ENCODE assay signal across 8 mouse cellular contexts in genomic region chr9:123478586-123479195, GRCm38 (mm10). TPM values are rescaled to one million over a fixed set of nuclear protein-coding genes. Genes with fewer than 3 reads are reported as not detected.
DNase-seq lines count a peak whose midpoint lies in the region; ATAC-seq and TF ChIP-seq lines count a peak whose summit lies in the region.

Gene Limd1, plus strand, starts transcription at chr9:123478706.

- TF ChIP-seq EP300 in heart, adult 2 months (IDR thresholded peaks at IDR 0.05; ENCODE audit: insufficient read depth, low read depth, low read length) = no peak

- peak; percentile 42 for TF ChIP-seq CTCF in heart, adult 2 months (IDR thresholded peaks at IDR 0.05)

- H3K27me3 ChIP-seq in heart, adult 2 months (ENCODE audit: control insufficient read depth, insufficient read depth, low read length) = no peaks in the 10 kb centered on the region
- H3K27me3 ChIP-seq in liver, embryonic 12.5 days (replicated peaks) = no peaks in the 10 kb centered on the region
- H3K27me3 ChIP-seq in myocyte (ENCODE audit: control insufficient read depth, insufficient read depth, insufficient read length) = no peaks in the 10 kb centered on the region
- H3K27me3 ChIP-seq in stomach, embryonic 15.5 days (replicated peaks) = no peaks in the 10 kb centered on the region

- peak within 1 kb of the TSS; percentile 92 for H3K27ac ChIP-seq in heart, adult 2 months
- H3K27ac ChIP-seq in liver, embryonic 12.5 days = peak within 1 kb of the TSS; percentile 90
- peak within 1 kb of the TSS; percentile 89 for H3K27ac ChIP-seq in stomach, embryonic 15.5 days

- H3K79me2 ChIP-seq in heart, adult 2 months (replicated peaks; ENCODE audit: control insufficient read depth, insufficient read depth, low read length) = peaks cover 2% of the 10 kb centered on the region
- peaks cover 48% of the 10 kb centered on the region for H3K79me2 ChIP-seq in myocyte (ENCODE audit: control insufficient read depth, insufficient read depth)

- WGBS in heart, adult 2 months = under 1% methylated on average over 47 of the region's 57 CpGs
- under 1% methylated on average over 44 of the region's 57 CpGs for WGBS in liver, embryonic 12.5 days (ENCODE audit: insufficient replicate concordance)
- WGBS in stomach, embryonic 15.5 days = under 1% methylated on average over 41 of the region's 57 CpGs

- peak within 1 kb of the TSS; percentile 74 for H3K9ac ChIP-seq in heart, adult 2 months (ENCODE audit: low read depth, low read length)
- H3K9ac ChIP-seq in liver, embryonic 12.5 days = peak within 1 kb of the TSS; percentile 88
- peak within 1 kb of the TSS; percentile 81 for H3K9ac ChIP-seq in stomach, embryonic 15.5 days

- TF ChIP-seq POLR2A in heart, adult 2 months (IDR thresholded peaks at IDR 0.05; ENCODE audit: insufficient read depth, low read depth, low read length) = peak; percentile 75
- peak; percentile 89 for TF ChIP-seq POLR2A in myocyte (IDR thresholded peaks at IDR 0.05; ENCODE audit: insufficient read length, low read depth)

- peak within 1 kb of the TSS; percentile 88 for H3K4me2 ChIP-seq in liver, embryonic 12.5 days
- peak within 1 kb of the TSS; percentile 97 for H3K4me2 ChIP-seq in myocyte (ENCODE audit: low read depth)
- peak within 1 kb of the TSS; percentile 96 for H3K4me2 ChIP-seq in stomach, embryonic 15.5 days

- H3K4me3 ChIP-seq in heart, adult 2 months = peak within 1 kb of the TSS; percentile 84
- H3K4me3 ChIP-seq in liver, embryonic 12.5 days = peak within 1 kb of the TSS; percentile 80
- peak within 1 kb of the TSS; percentile 81 for H3K4me3 ChIP-seq in myocyte
- H3K4me3 ChIP-seq in stomach, embryonic 15.5 days (replicated peaks) = peak within 1 kb of the TSS; percentile 68

- H3K9me3 ChIP-seq in liver, embryonic 12.5 days (replicated peaks) = no peaks in the 10 kb centered on the region
- H3K9me3 ChIP-seq in stomach, embryonic 15.5 days = no peaks in the 10 kb centered on the region

- peak; percentile 45 to 83 for DNase-seq in urinary bladder, adult 18-20 months (ENCODE audit: low spot score in 2 of 2)
- no peak for DNase-seq in urinary bladder, postnatal 10 days (ENCODE audit: low spot score)
- DNase-seq in embryo, embryonic 9.5 days (ENCODE audit: extremely low spot score) = peak; percentile 78
- peak; percentile 87 to 90 for DNase-seq in heart, adult 2 months
- DNase-seq in kidney, adult 18-20 months = peak; percentile 84

- H3ac ChIP-seq in myocyte (ENCODE audit: control insufficient read depth, insufficient read length) = peak within 1 kb of the TSS; percentile 3

- H3K36me3 ChIP-seq in heart, adult 2 months (ENCODE audit: control insufficient read depth, insufficient read depth, low read length) = peaks cover 23% of the 10 kb centered on the region
- peaks cover 33% of the 10 kb centered on the region for H3K36me3 ChIP-seq in liver, embryonic 12.5 days
- H3K36me3 ChIP-seq in myocyte (ENCODE audit: control insufficient read depth, insufficient read depth) = no peaks in the 10 kb centered on the region
- no peaks in the 10 kb centered on the region for H3K36me3 ChIP-seq in stomach, embryonic 15.5 days

- peaks cover 23% of the 10 kb centered on the region for H3K4me1 ChIP-seq in heart, adult 2 months (ENCODE audit: control insufficient read depth, insufficient read depth, low read length)
- peaks cover 57% of the 10 kb centered on the region for H3K4me1 ChIP-seq in liver, embryonic 12.5 days
- H3K4me1 ChIP-seq in stomach, embryonic 15.5 days = peaks cover 35% of the 10 kb centered on the region

- intact Hi-C loops in heart, adult 2 months (cut with DNase I) = loop anchor here (2.0 kb wide), 3 partner anchors 26 to 44 kb away; no protein-coding TSS in a partner anchor

- ATAC-seq in liver, embryonic 12.5 days = peak; percentile 75
- ATAC-seq in stomach, embryonic 15.5 days (ENCODE audit: insufficient read depth, low FRiP score, low read depth) = peak; percentile 85

TF ChIP-seq in myocyte, 11 proteins besides CTCF, POLR2A, EP300 and RAD21:
- TF ChIP-seq SRF (IDR thresholded peaks at IDR 0.05; ENCODE audit: control insufficient read depth, insufficient read length, low read depth) = no peak
- no peak for TF ChIP-seq TCF12 (IDR thresholded peaks at IDR 0.05; ENCODE audit: insufficient read depth, poor library complexity, severe bottlenecking)
- TF ChIP-seq POLR2AphosphoS2 (IDR thresholded peaks at IDR 0.05; ENCODE audit: insufficient read length, low read depth) = peak; percentile 75
- TF ChIP-seq CEBPB (IDR thresholded peaks at IDR 0.05; ENCODE audit: insufficient read depth, poor library complexity, severe bottlenecking) = no peak

RNA-seq across cellular contexts. Expression of gene Limd1, which starts in this region (rescaled TPM):
- 10 to 100 TPM; 33.7 to 48.9 TPM for total RNA-seq in heart, adult 2 months (2021)
- 34.6 and 50.0 TPM in 2 replicates for polyA plus RNA-seq in heart, adult 2 months (2012; rRNA removed)
- 30.4 and 30.9 TPM in 2 replicates for polyA plus RNA-seq in liver, embryonic 12.5 days (2016; fragmentation: Nextera tagmentation; extraction: Ambion mirVana)
- polyA plus RNA-seq in myocyte (2012; fragmentation: generic; extraction: Trizol) = 23.5 TPM
- 46.1 and 49.9 TPM in 2 replicates for polyA plus RNA-seq in stomach, embryonic 15.5 days (2015; fragmentation: Nextera tagmentation; extraction: Ambion mirVana)
